Mouse (Mus musculus) CH12.LX (cell line): ENCODE measurements around the gene Fam49a. TPM values are rescaled to one million over a fixed set of nuclear protein-coding genes. Genes with fewer than 3 reads are reported as not detected.

Experiments
- DNase-seq: peaks from one replicate; pipeline ENCODE4 v3.0.0-alpha.2; 2013; ENCODE audit errors: extremely low read depth
- H3K27ac ChIP-seq: 2 replicates; pipeline ENCODE4 v1.5.1; 2012; ENCODE audit warnings: low read depth, mild to moderate bottlenecking, control low read depth, moderate library complexity; ENCODE audit not compliant: insufficient read depth
- H3K27me3 ChIP-seq: replicated peaks from 2 replicates; pipeline ENCODE3; 2012; ENCODE audit warnings: inconsistent platforms
- H3K36me3 ChIP-seq, 2 experiments: replicated peaks in 1 of 2; 2 replicates each; pipeline versions ENCODE3 to v1.6.1; 2012; ENCODE audit warnings: inconsistent platforms in 1 of 2, low read length in 1 of 2, mild to moderate bottlenecking in 1 of 2, mixed read lengths in 1 of 2, moderate library complexity in 1 of 2; ENCODE audit not compliant: control insufficient read depth in 1 of 2, insufficient read depth in 1 of 2
- H3K4me1 ChIP-seq, 2 experiments: 2 replicates each; pipeline ENCODE4 v1.6.1; 2012; ENCODE audit warnings: inconsistent platforms in 1 of 2, moderate library complexity in 1 of 2; ENCODE audit not compliant: insufficient read depth in 2 of 2, control insufficient read depth in 1 of 2
- H3K4me2 ChIP-seq: 2 replicates; pipeline ENCODE4 v1.6.1; 2012; ENCODE audit warnings: low read depth, mild to moderate bottlenecking, control low read depth; ENCODE audit not compliant: poor library complexity, insufficient read depth, severe bottlenecking
- H3K4me3 ChIP-seq, 3 experiments: fragments of 150-350 bp in 1 of 3; sonication (generic) in 1 of 3; replicated peaks in 1 of 3; 2 replicates each; pipeline versions ENCODE3 to v1.5.1; 2011 to 2012; ENCODE audit warnings: low read depth in 2 of 3, low read length in 2 of 3, mild to moderate bottlenecking in 2 of 3, moderate library complexity in 2 of 3, control low read depth in 1 of 3, improper control_type of control experiment in 1 of 3, inconsistent platforms in 1 of 3, mixed read lengths in 1 of 3; ENCODE audit not compliant: poor library complexity in 1 of 3
- H3K79me2 ChIP-seq: replicated peaks from 2 replicates; pipeline ENCODE4 v1.6.1; 2012; ENCODE audit warnings: mild to moderate bottlenecking, moderate library complexity; ENCODE audit not compliant: control insufficient read depth, poor library complexity, insufficient read depth, severe bottlenecking; ENCODE audit errors: extremely low read depth
- H3K9ac ChIP-seq: 2 replicates; pipeline ENCODE4 v1.6.1; 2012; ENCODE audit warnings: low read depth, mild to moderate bottlenecking, control low read depth, moderate library complexity; ENCODE audit not compliant: insufficient read depth
- H3K9me3 ChIP-seq: replicated peaks from 2 replicates; pipeline ENCODE3; 2012; ENCODE audit warnings: low read length, inconsistent platforms, mixed read lengths
- BHLHE40 ChIP-seq: IDR thresholded peaks from 2 replicates; pipeline ENCODE4 v1.6.1; 2011; ENCODE audit warnings: mild to moderate bottlenecking, low read depth, low read length, improper control_type of control experiment
- CHD1 ChIP-seq: IDR thresholded peaks from 2 replicates; pipeline ENCODE4 v1.6.1; 2012; ENCODE audit warnings: low read depth, low read length, improper control_type of control experiment, inconsistent platforms
- CHD2 ChIP-seq: IDR thresholded peaks from 2 replicates; pipeline ENCODE4 v1.6.1; 2011; ENCODE audit warnings: low read length, improper control_type of control experiment
- CTCF ChIP-seq, 2 experiments: IDR thresholded peaks in 1 of 2; conservative IDR thresholded peaks in 1 of 2; 2 replicates each; pipeline ENCODE4 v1.5.1; 2011 to 2012; ENCODE audit warnings: low read depth in 2 of 2, low read length in 2 of 2, improper control_type of control experiment in 1 of 2, inconsistent platforms in 1 of 2, mild to moderate bottlenecking in 1 of 2, moderate library complexity in 1 of 2
- ETS1 ChIP-seq: conservative IDR thresholded peaks from 2 replicates; pipeline ENCODE4 v1.6.1; 2012; ENCODE audit warnings: low read depth, mild to moderate bottlenecking, inconsistent platforms, low read length, improper control_type of control experiment, moderate library complexity
- MAX ChIP-seq: IDR thresholded peaks from 2 replicates; pipeline ENCODE4 v1.6.1; 2011; ENCODE audit warnings: low read length, improper control_type of control experiment
- NRF1 ChIP-seq: IDR thresholded peaks from 2 replicates; pipeline ENCODE4 v1.6.1; 2014; ENCODE audit warnings: low read depth, mild to moderate bottlenecking, inconsistent platforms, low read length, improper control_type of control experiment, moderate library complexity
- PAX5 ChIP-seq: IDR thresholded peaks from 2 replicates; pipeline ENCODE4 v1.6.1; 2012; ENCODE audit warnings: low read length, inconsistent platforms, mixed read lengths
- POLR2A ChIP-seq: IDR thresholded peaks from 2 replicates; pipeline ENCODE4 v1.6.1; 2011; ENCODE audit warnings: low read depth, mild to moderate bottlenecking, improper control_type of control experiment, low read length
- RCOR1 ChIP-seq: conservative IDR thresholded peaks from 2 replicates; pipeline ENCODE4 v1.6.1; 2012; ENCODE audit warnings: low read depth, mild to moderate bottlenecking, inconsistent platforms, low read length, improper control_type of control experiment
- SMC3 ChIP-seq: IDR thresholded peaks from 2 replicates; pipeline ENCODE4 v1.6.1; 2011; ENCODE audit warnings: low read depth, low read length, improper control_type of control experiment
- TCF12 ChIP-seq: IDR thresholded peaks from 2 replicates; pipeline ENCODE4 v1.6.1; 2014; ENCODE audit warnings: low read depth, mild to moderate bottlenecking, inconsistent platforms, low read length, improper control_type of control experiment
- USF1 ChIP-seq: IDR thresholded peaks from 2 replicates; pipeline ENCODE4 v1.6.1; 2014; ENCODE audit warnings: low read depth, mild to moderate bottlenecking, inconsistent platforms, low read length, improper control_type of control experiment
- USF2 ChIP-seq: conservative IDR thresholded peaks from 2 replicates; pipeline ENCODE4 v1.6.1; 2011; ENCODE audit warnings: low read depth, low read length, improper control_type of control experiment
- ZMIZ1 ChIP-seq: IDR thresholded peaks from 2 replicates; pipeline ENCODE4 v1.6.1; 2012; ENCODE audit warnings: low read depth, mild to moderate bottlenecking, inconsistent platforms, low read length, improper control_type of control experiment
- ZNF384 ChIP-seq: IDR thresholded peaks from 2 replicates; pipeline ENCODE4 v1.6.1; 2012; ENCODE audit warnings: low read depth, low read length, improper control_type of control experiment, inconsistent platforms
- dilution Hi-C: fragments of 300-500 bp; cut with MboI; formaldehyde crosslinking; loops from 2 replicates; pipeline ENCODE4 v1.14.3; 2020; ENCODE audit warnings: low sequenced_read_pairs; ENCODE audit not compliant: extremely low pct_unique_long_range_greater_than_20kb, extremely low pct_ligation_motif_present
- in situ Hi-C: fragments of 300-500 bp; cut with MboI; formaldehyde crosslinking; loops from 3 replicates; pipeline ENCODE4 v1.14.3; 2019; ENCODE audit warnings: low sequenced_read_pairs, low pct_ligation_motif_present, low pct_unique_long_range_greater_than_20kb, mixed read lengths
- polyA plus RNA-seq: library from polyadenylated mRNA; unstranded; fragments of >175 nt; gene quantifications from 2 replicates; pipeline ENCODE4 v1.2.1, GENCODE M21; 2012; ENCODE audit warnings: low read depth; ENCODE audit not compliant: insufficient read length
- total RNA-seq, 2 experiments: library from RNA; depleted of rRNA; stranded (reverse); fragments of 300-350 nt in 1 of 2; fragments of >200 nt in 1 of 2; gene quantifications; 2 replicates each; pipeline ENCODE4 v1.2.3; 2012 to 2014

Gene Fam49a
- total and polyA plus RNA-seq, 3 experiments = 11.4 to 21.3 (median 17.9) TPM

- in situ Hi-C loops = no loop called here
- dilution Hi-C loops = no loop called here
- Histone ChIP-seq H3K27ac (no peak overlapping the region), H3K4me1 (no peaks in the 10 kb centered on the region), H3K36me3 (peaks cover 2 to 46% of the 10 kb centered on the region in 2 experiments), H3K4me2 (no peak overlapping the region), H3K4me3 (no peak overlapping the region), H3K79me2 (no peaks in the 10 kb centered on the region), H3K27me3 (no peaks in the 10 kb centered on the region), H3K9ac (no peak overlapping the region), H3K9me3 (no peaks in the 10 kb centered on the region)
- TF ChIP-seq ETS1 (no peak), POLR2A (no peak)
- DNase-seq = no peak
Measured at GRCm38 (mm10) chr12:12351816-12352552, 90.0 kb downstream of the Fam49a start.

GRCm38 (mm10) chr12:12354115-12354653, 92.2 kb downstream of the Fam49a start:
- H3K79me2 ChIP-seq = no peaks in the 10 kb centered on the region
- no peak overlapping the region for H3K27ac ChIP-seq
- H3K9me3 ChIP-seq = no peaks in the 10 kb centered on the region
- no peak for TF ChIP-seq CTCF (conservative IDR thresholded peaks at IDR 0.05 in 1 of 2, IDR thresholded peaks at IDR 0.05 in 1 of 2; ENCODE audit: low read depth in 2 of 2, low read length in 2 of 2)
- no peak for TF ChIP-seq ZNF384
- TF ChIP-seq RCOR1 = no peak
- no peak for TF ChIP-seq ZMIZ1
- no peak for TF ChIP-seq USF2
- no peak for TF ChIP-seq POLR2A
- no peak for TF ChIP-seq BHLHE40
- TF ChIP-seq USF1 = no peak
- no peak for TF ChIP-seq PAX5
- TF ChIP-seq NRF1 = no peak
- no peak for TF ChIP-seq TCF12
- no peak for TF ChIP-seq SMC3
- TF ChIP-seq MAX = no peak
- H3K27me3 ChIP-seq = no peaks in the 10 kb centered on the region
- H3K4me1 ChIP-seq = no peaks in the 10 kb centered on the region
- no peak overlapping the region for H3K4me2 ChIP-seq
- no peak overlapping the region for H3K4me3 ChIP-seq
- H3K9ac ChIP-seq = no peak overlapping the region
- DNase-seq = no peak
- H3K36me3 ChIP-seq = peaks cover 2 to 53% of the 10 kb centered on the region in 2 experiments
- dilution Hi-C loops (no loop called here), in situ Hi-C loops (no loop called here)

GRCm38 (mm10) chr12:12356048-12356447, 94.1 kb downstream of the Fam49a start:
- no peak overlapping the region for H3K27ac ChIP-seq
- H3K79me2 ChIP-seq = no peaks in the 10 kb centered on the region
- H3K4me2 ChIP-seq = no peak overlapping the region
- no peak overlapping the region for H3K9ac ChIP-seq
- no peaks in the 10 kb centered on the region for H3K27me3 ChIP-seq
- in situ Hi-C loops (no loop called here), dilution Hi-C loops (no loop called here)
- H3K36me3 ChIP-seq = peaks cover 2 to 60% of the 10 kb centered on the region in 2 experiments
- no peaks in the 10 kb centered on the region for H3K9me3 ChIP-seq
- DNase-seq = no peak
- TF ChIP-seq CHD2 = no peak
- no peak for TF ChIP-seq NRF1
- no peak for TF ChIP-seq ETS1
- TF ChIP-seq CHD1 = no peak
- TF ChIP-seq ZMIZ1 = no peak
- TF ChIP-seq USF2 = no peak
- no peak overlapping the region for H3K4me3 ChIP-seq
- H3K4me1 ChIP-seq = no peaks in the 10 kb centered on the region
